Mouse (Mus musculus) spleen, postnatal 14 days (tissue): ENCODE results near the gene Treml2.

Experiments used
- DNase-seq, 2 experiments: peaks; one replicate each; pipeline ENCODE4 v3.0.0; 2021 to 2022; ENCODE audit warnings: low spot score in 2 of 2

Gene Treml2

DNA sequence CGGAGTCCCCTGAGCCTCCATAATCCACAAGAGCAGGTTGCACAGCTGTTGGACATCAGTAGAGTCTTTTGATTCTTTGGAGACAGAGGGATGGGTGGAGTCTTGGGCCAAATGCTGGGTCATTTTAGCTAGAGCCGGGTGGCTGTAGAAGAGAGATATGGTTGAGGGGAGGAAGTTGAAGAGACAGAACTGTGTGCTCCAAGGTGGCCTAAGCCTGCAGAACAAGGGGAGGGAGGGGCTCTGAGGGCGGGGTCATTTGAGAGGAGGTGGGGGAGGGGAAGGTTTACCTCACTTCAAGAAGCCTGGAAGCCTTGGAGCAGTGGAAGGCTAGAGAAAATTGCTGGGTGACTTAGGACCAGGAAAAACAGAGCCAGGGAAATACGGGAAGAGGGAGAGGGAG, at the start of gene Treml2:
Gene Treml2 (plus strand): TSS at position 296 of the 400 bp plus-strand sequence.
- DNase-seq = peak in 1 of 2 experiments; percentile 8

DNA sequence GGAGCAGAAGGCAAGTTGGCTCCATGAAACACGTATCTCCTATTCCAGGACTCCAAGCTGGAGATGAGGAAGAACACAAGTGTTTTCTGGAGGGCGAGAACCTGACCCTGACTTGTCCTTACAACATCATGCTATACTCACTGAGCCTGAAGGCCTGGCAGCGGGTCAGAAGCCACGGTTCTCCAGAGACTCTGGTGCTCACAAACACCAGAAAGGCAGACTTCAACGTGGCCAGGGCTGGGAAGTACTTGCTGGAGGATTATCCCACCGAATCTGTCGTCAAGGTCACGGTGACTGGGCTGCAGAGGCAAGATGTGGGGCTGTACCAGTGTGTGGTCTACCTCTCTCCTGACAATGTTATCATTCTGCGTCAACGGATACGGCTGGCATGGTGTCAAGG, 49.8 kb upstream of the Treml2 start:
- DNase-seq = no peak

DNA sequence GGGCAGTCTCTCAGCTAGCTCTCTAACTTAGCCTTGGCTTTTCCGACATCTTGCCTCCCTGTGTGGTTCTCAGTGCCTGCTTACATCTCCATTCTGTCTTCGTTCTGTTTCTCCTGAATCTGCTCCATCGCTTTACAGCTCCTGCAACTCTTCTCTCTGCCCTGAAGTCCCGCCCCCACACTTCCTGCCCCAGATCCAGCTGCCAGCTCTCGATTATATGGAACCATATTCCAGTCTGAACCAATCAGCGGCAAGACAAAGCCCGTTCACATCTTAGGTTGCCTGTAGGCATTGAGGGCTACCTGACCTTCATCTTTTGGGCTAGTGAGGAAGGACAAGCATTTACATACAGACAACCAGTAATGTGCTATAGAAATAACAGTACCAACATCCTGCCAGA, 48.7 kb upstream of the Treml2 start:
- DNase-seq = no peak

DNA sequence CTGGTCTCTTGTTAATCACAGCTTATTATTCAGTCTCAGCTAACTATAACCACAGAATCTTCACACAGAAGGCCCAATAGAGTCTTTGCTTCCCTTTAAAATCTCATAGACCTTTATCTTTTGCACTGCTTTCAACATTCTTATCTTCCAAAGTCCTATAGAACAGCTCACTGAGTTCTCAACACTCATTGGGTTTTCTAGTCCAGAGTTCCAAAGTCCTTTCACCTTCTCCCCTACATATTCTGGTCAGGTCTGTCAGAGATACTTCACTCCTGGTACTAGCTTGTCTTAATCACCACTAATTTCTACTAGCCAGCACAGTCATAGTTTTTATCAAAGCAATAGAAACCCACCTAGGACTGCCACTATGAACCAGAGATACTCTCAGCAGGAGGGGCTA, 42.7 kb upstream of the Treml2 start:
- DNase-seq = no peak

DNA sequence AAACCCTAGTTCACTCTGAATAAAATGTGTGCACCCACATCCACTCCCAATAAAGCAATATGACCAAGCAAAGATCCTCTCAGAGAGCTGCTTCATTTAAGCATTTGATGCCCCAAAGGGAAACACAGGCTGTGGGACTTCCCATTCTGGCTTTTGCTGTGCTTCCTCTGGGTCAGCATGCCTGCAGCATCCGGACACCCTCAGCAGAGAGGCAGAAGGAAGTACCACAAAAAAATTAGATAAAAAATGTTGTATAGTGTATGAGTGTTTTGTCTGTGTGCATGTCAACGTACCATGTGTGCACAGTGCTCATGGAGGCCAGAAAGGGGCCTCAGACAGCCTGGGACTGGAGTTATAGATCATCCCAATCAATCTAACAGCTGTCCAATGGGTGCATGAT, 37.4 kb upstream of the Treml2 start:
- DNase-seq = no peak

GRCm38 (mm10) chr17:48263741-48264362, 35.4 kb upstream of the Treml2 start, which contains the start of gene Treml4:
Gene Treml4 (plus strand): TSS chr17:48264295.
- no peak for DNase-seq

- no peak for DNase-seq
Measured at GRCm38 (mm10) chr17:48264662-48265061, 34.6 kb upstream of the Treml2 start.

DNA sequence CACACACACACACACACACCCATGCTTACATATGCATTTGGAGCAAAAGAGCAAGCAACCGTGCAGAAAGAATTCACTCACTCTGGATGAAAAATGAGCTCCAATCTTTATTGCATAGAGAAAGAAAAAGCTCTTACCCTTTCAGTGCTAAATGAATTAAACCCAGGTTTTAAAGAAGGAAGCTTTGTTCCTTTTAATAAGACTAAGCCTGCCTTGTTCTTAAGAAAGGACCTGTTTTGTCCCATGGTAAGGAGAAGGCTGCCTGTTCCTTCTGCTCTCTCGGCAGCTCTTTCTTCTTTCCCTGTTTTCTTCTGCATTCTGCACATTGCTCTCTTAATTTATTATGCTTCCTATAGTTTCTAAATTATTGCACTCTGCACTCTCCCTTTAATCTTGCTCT, 33.2 kb upstream of the Treml2 start:
- DNase-seq = no peak

GRCm38 (mm10) chr17:48266610-48267304, 32.5 kb upstream of the Treml2 start:
- DNase-seq = no peak

DNA sequence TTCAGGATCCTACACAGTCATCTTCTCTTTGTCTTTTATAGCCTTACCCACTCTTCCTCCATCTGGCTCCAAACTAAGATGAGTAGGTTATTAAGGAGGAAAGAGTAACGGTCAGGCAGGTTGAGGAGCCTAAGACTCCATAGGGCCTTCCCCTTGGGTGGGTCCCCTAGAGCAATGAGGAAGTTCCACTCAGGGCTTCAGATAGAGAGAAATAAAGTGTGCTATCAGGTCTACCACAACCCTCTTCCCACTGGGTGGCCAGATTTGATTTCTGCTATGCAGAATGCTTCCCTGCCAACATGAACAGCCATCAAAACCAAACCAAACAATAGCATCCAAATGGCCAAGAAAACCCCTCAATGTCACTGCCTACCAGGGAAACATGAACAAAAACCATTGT, 31.7 kb upstream of the Treml2 start:
- no peak for DNase-seq

GRCm38 (mm10) chr17:48268276-48268675, 31.0 kb upstream of the Treml2 start:
- DNase-seq = no peak

- no peak for DNase-seq
Measured at GRCm38 (mm10) chr17:48269833-48270232, 29.5 kb upstream of the Treml2 start.

GRCm38 (mm10) chr17:48272158-48272557, 27.1 kb upstream of the Treml2 start:
- DNase-seq = peak; percentile 40 to 58

DNA sequence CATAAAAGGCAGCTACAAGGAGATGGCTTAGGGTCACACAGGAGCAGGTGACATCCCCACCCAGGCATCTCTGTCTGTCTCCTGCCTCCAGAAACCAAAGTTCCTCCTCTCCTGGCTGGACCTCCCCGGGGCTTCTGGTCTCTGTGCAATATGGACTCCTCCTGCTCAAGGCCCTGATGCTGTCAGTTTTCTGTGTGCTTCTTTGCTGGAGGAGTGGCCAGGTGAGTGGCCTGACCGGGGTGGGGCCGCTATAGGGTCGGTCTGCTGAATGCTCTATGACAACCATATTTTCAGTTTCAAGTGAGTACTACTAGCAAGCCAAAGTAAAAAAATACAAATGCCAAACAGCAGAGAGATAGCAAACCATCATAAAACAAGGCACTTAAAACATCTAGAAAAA, 26.7 kb upstream of the Treml2 start:
- DNase-seq = no peak

GRCm38 (mm10) chr17:48274098-48274497, 25.2 kb upstream of the Treml2 start:
- DNase-seq = no peak

- peak; percentile 71 to 87 for DNase-seq
Measured at GRCm38 (mm10) chr17:48274885-48275284, 24.4 kb upstream of the Treml2 start.

DNA sequence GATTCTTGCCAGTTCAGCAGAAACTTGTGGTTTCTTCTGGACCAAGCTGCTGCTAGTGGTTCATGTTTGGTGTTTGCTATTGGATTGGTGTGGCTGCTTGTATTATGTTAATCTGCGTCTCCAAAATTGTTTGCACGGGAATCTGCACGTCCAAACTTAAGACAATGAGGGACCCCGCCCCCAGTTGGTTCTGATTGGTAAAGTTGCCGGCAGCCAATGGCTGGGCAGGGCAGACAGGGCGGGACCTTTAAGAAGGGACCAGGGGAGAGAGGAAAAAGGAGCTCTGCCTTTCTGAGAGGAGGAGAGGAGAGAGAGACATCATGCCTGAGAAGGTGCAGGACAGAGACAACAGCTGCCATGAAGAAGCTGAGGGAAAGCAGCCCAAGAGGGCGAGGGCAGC, 23.6 kb upstream of the Treml2 start:
- no peak for DNase-seq

GRCm38 (mm10) chr17:48278381-48278780, 20.9 kb upstream of the Treml2 start:
- no peak for DNase-seq

- no peak for DNase-seq
Measured at GRCm38 (mm10) chr17:48279002-48279401, 20.3 kb upstream of the Treml2 start.

GRCm38 (mm10) chr17:48280943-48281738, 18.2 kb upstream of the Treml2 start:
- no peak for DNase-seq

DNA sequence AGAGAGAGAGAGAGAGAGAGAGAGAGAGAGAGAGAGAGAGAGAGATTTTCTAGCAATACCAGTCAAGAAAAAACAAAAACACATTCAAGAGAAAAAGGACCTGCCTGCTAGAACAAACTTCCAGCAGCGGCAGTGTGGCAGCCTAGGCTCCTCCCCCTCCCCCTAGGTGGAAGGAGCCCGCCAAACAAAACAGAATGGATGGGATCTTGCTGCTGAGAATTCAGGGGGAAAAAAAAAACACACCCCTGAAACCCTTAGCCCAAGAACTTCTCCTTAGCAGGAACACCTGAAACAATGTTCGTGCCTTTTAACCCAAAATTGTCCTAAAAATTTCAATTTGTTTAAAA, 17.6 kb upstream of the Treml2 start:
- peak in 1 of 2 experiments; percentile 21 for DNase-seq

DNA sequence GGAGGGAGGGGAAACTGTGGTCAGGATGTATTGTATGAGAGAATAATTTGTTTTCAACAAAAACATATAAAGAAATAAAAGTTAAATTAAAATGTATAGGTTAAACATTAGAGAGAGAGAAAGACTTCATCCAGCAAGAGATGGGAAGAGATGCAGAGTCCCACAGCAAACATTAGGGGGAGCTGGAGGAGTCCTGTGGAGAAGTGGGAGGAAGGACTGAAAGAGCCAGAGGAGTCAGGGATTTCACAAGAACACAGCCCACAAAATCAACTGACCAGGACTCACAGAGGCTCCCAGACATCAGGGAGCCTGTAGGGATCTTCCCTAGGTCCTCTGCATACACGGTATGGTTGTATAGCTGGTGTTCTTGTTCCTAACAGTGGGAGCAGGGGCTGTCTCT, 12.5 kb upstream of the Treml2 start:
- no peak for DNase-seq

- peak in 1 of 2 experiments; percentile 51 for DNase-seq
Measured at GRCm38 (mm10) chr17:48287276-48287675, 12.0 kb upstream of the Treml2 start.
